Mouse (Mus musculus): Measurements from ENCODE around the gene Rhox6.
"Not testable (repeated sequence)": the region's sequence is repeated elsewhere in the genome, so short reads cannot be mapped to it uniquely, and the experiment has no call there.

DNA sequence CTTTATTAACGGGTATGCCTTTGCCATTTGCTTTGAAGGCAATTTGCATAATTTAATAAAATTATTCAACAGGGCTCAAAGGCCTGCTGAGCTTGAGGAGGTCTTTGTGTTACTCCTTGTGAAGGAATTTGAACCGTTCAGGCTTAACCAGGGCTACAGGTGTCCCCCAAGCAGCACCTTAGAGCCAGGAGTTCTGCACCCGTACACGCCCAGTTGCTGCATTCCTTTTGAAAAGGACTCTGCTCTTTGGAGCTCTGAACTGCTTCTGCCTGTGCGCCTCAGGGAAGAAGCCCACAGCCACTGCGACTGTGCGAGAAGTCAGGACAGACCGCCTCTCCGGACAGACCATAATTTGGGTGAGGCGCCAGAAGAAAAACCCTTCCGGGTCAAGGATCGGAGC, at the start of gene Rhox6:
- TF ChIP-seq POLR2A (IDR thresholded peaks at IDR 0.05; ENCODE audit: borderline replicate concordance, control insufficient read depth, low read depth, low read length); CTCF (IDR thresholded peaks at IDR 0.05; ENCODE audit: control insufficient read depth, insufficient read depth, low read length): not testable (repeated sequence)
